Mouse (Mus musculus) naive thymus-derived CD4-positive, alpha-beta T cell, adult 5 months (primary cell): Measurements from ENCODE around the gene Cby1. TPM values are rescaled to one million over a fixed set of nuclear protein-coding genes. Genes with fewer than 3 reads are reported as not detected.

Experiments used
- polyA plus RNA-seq: library from polyadenylated mRNA; unstranded; fragments of 100-300 nt; shearing (Covaris generic); gene quantifications from one replicate; pipeline ENCODE4 v1.2.1, GENCODE M21; 2017

Cby1 gene
- polyA plus RNA-seq: 3.0 TPM

DNA sequence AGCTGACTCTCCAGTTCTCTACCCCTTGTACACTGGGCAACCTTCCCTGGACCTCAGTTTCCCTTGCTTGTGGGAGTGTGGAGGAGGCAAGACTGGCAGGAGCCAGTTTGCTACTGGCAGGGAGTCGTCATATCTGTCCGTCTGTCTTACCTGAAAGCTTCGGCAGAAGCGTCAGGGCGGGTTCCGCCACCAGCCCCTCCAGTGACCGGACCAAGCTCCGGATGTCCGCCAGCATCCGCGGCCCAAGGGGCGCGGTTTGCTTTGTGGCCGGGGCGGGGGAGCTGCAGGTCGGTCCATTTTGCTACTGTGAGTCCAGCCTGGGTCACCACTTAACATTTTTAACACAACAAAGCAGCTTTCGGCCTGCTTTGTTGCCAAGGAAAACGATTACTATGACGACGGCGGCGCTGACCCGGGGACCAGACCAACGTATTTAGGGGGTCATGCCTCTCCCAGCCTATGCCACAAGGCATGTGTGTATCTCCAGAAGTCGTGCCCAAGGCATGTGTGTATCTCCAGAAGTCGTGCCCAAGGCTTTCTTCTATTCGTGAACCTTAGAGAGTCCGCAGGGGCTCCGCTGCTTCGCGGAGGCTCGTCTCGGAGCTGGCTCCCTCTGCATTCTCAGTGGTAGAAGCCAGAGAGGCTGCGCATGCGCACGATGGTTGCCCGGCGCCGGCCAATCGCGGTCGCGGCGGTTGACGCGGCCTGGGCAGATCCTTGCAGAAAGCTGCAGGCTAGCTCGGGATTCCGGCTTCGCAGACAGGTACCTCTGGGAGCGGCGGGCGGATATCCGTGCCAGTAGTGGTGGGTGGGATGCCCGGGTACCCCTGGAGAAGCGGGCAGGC, at the start of gene Cby1, which contains the start of gene Fam227a:
Gene Cby1, plus strand, starts transcription at position 669 of the 845 bp plus-strand sequence.
Gene Fam227a, minus strand, starts transcription at position 426 of the 845 bp plus-strand sequence.

DNA sequence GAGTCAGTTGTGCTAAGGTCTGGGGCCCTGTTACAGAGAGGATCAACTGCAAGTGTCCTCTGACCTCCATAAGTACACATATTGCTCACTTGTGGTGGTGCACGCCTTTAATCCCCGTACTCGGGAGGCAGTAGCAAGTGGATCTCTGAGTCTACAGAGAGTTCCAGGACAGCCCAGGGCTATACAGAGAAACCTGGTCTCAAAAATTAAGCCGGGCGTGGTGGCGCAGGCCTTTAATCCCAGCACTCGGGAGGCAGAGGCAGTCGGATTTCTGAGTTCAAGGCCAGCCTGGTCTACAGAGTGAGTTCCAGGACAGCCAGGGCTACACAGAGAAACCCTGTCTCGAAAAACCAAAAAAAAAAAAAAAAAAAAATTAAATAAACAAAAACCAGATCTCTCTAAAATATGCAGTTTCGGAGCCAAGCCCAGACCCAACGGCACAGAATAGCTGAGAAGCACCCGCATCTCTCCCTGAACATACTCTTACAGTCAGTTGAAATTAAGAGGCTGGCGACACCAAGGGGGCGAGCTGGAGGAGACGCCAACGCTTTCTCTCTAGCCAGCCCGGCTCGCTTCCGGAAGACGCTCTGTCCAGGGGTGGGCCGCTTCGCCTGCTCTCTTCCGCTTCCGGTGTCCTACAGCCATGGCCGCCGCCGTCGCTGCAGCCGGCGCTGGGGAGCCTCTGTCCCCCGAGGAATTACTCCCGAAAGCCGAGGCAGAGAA, 11.4 kb downstream of the Cby1 start, which contains the start of gene Tomm22:
Gene Tomm22, plus strand, starts transcription at position 613 of the 723 bp plus-strand sequence.

DNA sequence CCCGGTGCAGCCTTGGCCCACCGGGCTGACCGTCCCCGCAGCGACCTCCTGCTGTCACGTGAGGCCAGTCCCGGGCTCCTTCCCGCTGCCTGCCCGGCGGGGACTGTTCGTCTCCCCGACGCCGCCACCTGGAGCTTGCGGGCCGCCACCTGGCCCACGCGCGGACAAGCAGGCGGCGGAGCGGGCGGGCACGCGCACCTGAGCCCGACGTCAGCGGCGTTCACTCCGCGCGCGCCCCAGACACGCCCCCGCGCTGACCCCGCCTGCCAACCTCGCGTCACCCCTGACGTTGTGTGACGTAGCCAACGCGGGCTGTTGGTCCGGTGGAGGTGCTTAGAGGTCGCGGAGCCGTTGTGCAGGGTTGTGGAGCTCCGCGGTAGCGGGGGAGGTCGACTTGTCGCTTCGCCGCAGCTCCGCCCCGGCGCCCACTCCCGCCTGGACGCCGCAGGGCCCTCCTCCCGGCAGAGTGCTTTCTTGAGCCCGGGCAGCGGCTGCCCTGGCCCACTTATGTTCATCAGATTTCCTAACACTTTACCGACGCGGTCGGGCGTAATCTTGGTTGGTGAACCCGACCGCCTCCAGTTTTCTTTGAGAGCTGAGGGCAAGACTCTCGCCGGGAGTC, 28.8 kb downstream of the Cby1 start, which contains the start of gene Josd1:
Gene Josd1, minus strand, starts transcription at position 274 of the 622 bp plus-strand sequence.

DNA sequence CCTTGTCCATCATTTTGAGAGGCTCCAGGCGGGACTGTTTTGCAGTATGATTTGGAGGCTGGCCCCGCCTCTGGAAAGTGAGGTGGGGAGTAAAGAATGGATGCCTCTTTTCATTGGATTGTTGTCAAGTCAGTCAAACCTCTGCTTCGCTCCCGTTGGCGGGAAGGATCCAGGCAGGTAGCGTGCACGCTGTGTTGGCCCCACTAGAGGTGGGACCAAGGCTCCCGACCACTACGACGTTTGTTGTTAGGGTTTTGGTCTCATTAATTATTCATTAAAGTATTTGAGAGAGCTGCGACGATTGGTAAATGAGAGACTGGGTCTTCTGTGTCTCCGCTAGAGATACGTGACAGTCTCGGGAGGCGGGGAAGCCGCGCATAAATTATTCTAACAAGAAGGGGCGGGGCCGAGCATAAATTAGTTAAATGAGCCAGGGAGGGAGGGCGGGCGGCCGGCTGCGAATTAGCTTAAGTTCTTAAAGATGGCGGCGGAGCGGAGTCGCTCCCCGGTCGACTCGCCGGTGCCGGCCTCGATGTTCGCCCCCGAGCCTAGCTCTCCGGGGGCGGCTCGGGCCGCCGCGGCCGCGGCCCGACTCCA, 31.5 kb downstream of the Cby1 start, which contains the start of gene Gtpbp1:
Gene Gtpbp1, plus strand, starts transcription at position 420 of the 597 bp plus-strand sequence.

Other genes with a start within 250 kb of the Cby1 start
- 105 TPM for gene Csnk1e, start 203.6 kb upstream of the Cby1 start, polyA plus RNA-seq
- gene Kcnj4, start 154.0 kb upstream of the Cby1 start, polyA plus RNA-seq: not detected
- not detected for gene Kdelr3, start 142.8 kb upstream of the Cby1 start, polyA plus RNA-seq
- gene Ddx17, start 112.5 kb upstream of the Cby1 start, polyA plus RNA-seq: 22.4 TPM
- gene Dmc1, start 54.1 kb upstream of the Cby1 start, polyA plus RNA-seq: not detected
- not detected for gene Fam227a, start 243 bp upstream of the Cby1 start, polyA plus RNA-seq
- gene Tomm22, start 11.7 kb downstream of the Cby1 start, polyA plus RNA-seq: 180 TPM
- gene Josd1, start 28.7 kb downstream of the Cby1 start, polyA plus RNA-seq: 54.7 TPM
- gene Gtpbp1, start 31.6 kb downstream of the Cby1 start, polyA plus RNA-seq: 141 TPM
- 76.2 TPM for gene Sun2, start 83.3 kb downstream of the Cby1 start, polyA plus RNA-seq
- gene Dnal4, start 118.7 kb downstream of the Cby1 start, polyA plus RNA-seq: 5.6 TPM
- 0.22 TPM for gene Nptxr, start 145.6 kb downstream of the Cby1 start, polyA plus RNA-seq
- gene Npcd, start 175.0 kb downstream of the Cby1 start, polyA plus RNA-seq: not detected
- gene Cbx6, start 175.5 kb downstream of the Cby1 start, polyA plus RNA-seq: 10.0 TPM
- 105 TPM for gene Apobec3, start 232.5 kb downstream of the Cby1 start, polyA plus RNA-seq